Comparison of ENCODE assay signal across 12 mouse cellular contexts in genomic region chr9:13592701-13593100, GRCm38 (mm10).
"Had no signal": no experiment of that assay in that cellular context is flagged by ENCODE, and none has a peak within 500 bp of the region (broad histone marks: within the 10 kb centered on the region; RNA-seq: fewer than 3 reads in every experiment).

No protein-coding gene starts in this region.

- H3K4me3 ChIP-seq: left cerebral cortex, adult 2 months; limb, embryonic 10.5 days; liver, embryonic 12.5 days; midbrain, embryonic 10.5 days had no signal

- H3K4me1 ChIP-seq: limb, embryonic 10.5 days had no signal

- DNase-seq: kidney, adult 18-20 months; kidney, postnatal 10 days; kidney, postnatal 4 days; lung, postnatal 4 days; midbrain, embryonic 14.5 days; spleen, adult 18-20 months; thymus, adult 18-20 months; thymus, postnatal 14 days had no signal
